Mouse (Mus musculus): Measurements from ENCODE around the gene Gm15155. TPM values are rescaled to one million over a fixed set of nuclear protein-coding genes. Genes with fewer than 3 reads are reported as not detected.
"Not testable (repeated sequence)": the region's sequence is repeated elsewhere in the genome, so short reads cannot be mapped to it uniquely, and the experiment has no call there.

Gm15155 gene
- polyA plus RNA-seq (2015; fragmentation: Nextera tagmentation; extraction: Ambion mirVana), result not detected in 2 replicates

DNA sequence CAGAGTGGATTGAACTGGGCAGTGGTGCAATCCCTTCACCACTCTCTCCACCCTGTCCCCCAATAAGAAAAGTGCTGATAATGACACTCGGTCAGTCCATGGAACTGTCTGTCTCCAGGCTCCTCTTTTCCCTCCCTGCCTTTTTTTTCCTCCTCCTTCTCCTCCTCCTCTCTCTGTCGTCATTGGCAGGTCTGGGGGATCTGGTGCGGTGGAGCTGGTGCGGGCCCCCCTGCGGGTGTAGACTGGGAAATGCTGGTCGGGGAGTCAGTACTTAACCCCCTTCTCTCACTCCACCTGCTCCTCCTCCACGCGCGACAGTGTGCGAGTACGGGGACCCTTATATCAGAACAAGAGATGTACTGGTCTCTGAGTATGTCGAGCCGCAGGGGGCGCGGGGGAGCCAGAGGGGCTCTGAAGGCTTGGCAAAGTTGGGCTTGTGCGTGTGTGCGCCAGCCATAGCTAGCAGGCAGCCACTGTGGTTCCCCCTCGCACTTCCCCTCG is at the start of gene Gm15155:
TSS of gene Gm15155 (plus strand) at position 401 of the 501 bp plus-strand sequence.
- no peak for DNase-seq (ENCODE audit: low spot score)

DNA sequence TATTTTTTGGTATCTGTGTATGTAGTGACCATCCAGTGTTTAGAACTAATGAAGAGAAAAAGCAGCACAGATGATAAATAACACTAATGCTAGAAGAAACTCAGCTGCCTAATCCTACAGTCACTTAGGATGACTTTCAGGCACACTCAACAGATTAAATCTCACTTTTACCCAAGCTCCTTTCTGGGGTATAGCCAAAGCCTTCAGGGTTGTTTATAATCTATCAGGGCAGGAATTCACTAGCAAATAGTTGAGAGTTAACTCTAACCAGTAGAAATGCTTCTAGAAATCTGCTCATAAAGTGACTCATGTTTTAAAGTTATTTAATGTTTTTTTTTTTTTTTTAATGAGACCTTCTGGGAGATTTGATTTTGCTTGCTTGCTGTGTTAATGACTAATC is 44.8 kb upstream of the Gm15155 start:
- DNase-seq (ENCODE audit: low spot score), result no peak

- DNase-seq (ENCODE audit: low spot score), result no peak
Observed at GRCm38 (mm10) chrX:155584586-155584985, 40.0 kb upstream of the Gm15155 start.

GRCm38 (mm10) chrX:155591490-155591889 is 33.1 kb upstream of the Gm15155 start:
- DNase-seq (ENCODE audit: low spot score), result no peak

DNA sequence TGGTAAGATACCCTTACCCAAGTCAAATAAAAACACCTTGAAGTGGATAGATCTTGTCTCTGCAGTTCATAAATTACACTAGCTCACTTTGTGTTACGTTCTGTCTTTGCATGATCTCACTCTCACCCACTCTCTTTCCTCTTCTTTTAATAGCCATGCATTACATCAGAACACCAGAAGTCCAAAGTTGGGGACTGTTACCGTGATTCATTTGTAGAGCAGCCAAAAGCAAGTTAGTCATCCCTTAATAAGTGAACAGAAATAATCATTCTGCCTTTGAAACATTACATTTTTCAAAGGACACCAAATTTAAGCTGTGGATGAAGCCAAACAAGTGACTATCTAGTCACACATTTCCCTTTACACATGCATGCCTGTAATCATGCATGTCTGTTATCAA is 32.1 kb upstream of the Gm15155 start:
- no peak for DNase-seq (ENCODE audit: low spot score)

GRCm38 (mm10) chrX:155594685-155595084 is 29.9 kb upstream of the Gm15155 start:
- DNase-seq (ENCODE audit: low spot score), result no peak

DNA sequence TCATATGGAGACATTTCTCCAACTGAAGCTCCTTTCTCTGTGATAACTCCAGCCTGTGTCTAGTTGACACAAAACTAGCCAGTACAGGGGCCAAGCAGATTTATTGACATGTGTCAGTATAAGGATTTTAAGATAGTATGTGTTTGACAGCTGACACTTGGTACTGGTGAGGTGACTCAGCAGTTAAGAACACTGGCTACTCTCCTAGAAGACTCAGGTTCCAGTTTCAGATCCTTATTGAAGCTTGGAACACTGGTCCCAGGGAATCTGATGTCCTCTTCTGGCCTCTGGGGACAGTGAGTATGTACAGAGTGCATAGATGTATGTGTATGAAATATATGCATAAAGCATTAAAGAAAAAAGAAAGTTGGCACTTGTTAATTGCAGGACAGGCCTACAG is 28.2 kb upstream of the Gm15155 start:
- DNase-seq (ENCODE audit: low spot score), result no peak

DNA sequence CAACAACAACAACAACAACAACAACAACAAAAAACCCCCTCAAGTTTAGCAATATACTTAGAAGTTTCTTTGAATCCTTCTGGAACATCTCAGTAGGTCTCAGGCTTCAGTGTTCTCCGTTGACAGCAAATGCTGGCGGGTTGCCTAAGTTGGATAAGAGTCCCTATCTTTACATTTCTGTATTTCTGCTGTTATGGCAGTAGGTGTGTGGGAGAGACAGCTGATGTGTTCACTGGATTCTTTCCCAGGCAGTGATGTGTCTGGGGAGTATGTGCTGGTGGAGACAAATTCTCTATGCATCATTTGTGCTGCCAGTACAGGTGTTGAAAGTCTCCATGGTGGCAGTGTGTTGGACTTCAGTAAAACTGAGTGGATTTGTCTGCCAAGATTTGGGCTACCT is 23.3 kb upstream of the Gm15155 start:
- DNase-seq (ENCODE audit: low spot score), result no peak

- no peak for DNase-seq (ENCODE audit: low spot score)
Observed at GRCm38 (mm10) chrX:155622527-155622926, 2.0 kb upstream of the Gm15155 start.

DNA sequence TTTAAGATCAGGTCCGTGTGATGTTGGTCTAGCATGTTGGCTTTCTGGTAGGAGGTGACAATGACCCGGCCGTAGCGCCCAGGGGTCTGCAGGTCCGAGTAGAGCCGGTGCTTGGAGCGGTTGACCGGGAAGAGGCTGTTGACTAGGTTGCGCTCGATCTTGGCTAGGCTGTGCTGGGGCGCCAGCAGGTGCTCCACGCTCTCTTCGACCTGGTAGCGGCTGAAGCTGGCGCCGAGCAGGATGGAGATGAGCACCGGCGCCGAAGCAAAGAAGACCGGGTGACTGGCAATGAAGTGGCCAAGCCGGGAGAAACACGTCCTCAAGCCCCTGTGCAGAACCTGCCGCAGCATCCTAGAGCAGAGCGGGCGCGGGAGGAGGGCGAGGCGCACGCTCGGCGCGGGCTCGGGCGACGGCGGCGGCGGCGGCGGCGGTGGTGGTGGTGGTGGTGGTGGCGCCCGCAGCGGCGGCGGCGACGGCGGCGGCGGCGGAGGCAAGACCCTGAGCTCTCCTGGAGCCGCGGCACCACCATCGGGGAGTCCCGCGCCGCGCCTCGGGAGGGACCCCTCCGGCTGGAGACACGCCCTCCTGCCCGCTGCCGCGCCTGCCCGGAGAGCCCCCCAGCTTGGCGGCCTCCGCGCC is 1.5 kb upstream of the Gm15155 start:
- DNase-seq (ENCODE audit: low spot score), result no peak

DNA sequence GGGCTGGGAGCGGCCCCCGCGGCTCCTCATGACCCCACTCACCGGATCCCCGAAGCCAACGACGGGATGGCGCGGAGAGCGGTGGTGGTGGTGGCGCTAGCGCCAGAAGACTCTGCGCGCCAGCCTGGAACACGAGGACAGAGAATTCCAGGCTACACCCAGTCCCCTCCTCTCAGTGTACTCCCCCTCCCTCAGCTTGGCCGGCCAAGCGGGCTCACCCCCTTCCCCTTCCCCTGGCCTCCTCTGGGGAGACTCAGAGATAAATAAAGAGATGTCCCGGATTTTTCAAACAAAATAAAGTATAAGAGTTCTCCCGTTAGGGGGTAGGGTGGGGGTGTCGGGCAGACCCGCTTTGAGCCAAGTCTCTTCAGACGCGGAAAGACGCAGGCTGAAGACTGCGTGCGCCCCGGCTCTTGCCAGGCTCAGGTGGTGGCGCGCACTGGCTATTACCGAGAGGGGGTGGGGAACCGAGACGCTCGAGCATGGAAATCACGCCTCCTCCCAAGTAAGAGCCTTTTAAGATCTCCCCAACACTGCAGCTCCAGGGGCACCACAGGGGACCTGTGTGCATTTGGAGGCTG is 750 bp upstream of the Gm15155 start, which contains the start of gene Ptchd1:
TSS of gene Ptchd1 (minus strand) at position 114 of the 581 bp plus-strand sequence.
- DNase-seq (ENCODE audit: low spot score), result no peak

DNA sequence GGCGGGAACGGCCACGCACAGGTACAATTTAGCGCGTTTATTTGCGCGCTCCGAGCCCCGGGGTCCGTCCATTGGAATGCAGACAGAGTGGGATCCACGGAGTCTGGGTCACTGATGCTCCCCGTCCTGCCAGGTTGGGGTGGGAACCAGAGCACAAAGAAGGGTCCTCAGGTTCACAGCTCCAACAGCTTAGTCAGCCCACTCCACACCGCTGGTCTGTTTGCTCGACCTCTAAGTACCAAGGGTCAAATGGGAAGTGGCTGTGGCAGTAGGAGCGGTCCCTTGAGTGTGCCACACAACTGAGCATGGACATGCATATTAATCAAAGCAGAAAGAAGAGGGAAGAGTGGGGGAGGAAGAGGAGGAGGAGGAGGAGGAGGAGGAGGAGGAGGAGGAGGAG is 354 bp downstream of the Gm15155 start:
- DNase-seq (ENCODE audit: low spot score), result no peak

- DNase-seq (ENCODE audit: low spot score), result no peak
Observed at GRCm38 (mm10) chrX:155625671-155626196, 1.2 kb downstream of the Gm15155 start.

- no peak for DNase-seq (ENCODE audit: low spot score)
Observed at GRCm38 (mm10) chrX:155643975-155644374, 19.4 kb downstream of the Gm15155 start.

GRCm38 (mm10) chrX:155645975-155646374 is 21.4 kb downstream of the Gm15155 start:
- no peak for DNase-seq (ENCODE audit: low spot score)

- DNase-seq (ENCODE audit: low spot score), result no peak
Observed at GRCm38 (mm10) chrX:155657971-155658370, 33.4 kb downstream of the Gm15155 start.

GRCm38 (mm10) chrX:155690440-155690839 is 65.9 kb downstream of the Gm15155 start:
- DNase-seq (ENCODE audit: low spot score), result not testable (repeated sequence)

DNA sequence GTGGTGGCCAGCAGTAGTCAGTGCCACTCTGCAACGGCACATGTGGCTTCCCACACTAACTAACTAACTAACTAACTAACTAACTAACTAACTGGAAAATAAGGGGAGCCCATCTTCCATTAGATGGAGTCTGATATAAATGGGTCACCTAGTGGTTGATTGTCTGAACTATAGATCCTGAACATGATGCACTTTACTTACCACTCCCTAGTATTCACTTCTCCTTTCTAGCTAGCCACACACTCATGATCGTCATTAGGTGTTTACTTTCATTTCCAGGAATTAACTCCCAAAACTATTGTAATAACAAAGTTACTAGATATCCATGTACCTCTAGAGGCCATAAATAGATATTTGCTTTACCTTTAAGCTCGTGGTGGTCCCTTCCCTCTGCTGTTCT is 99.6 kb downstream of the Gm15155 start:
- no peak for DNase-seq (ENCODE audit: low spot score)

DNA sequence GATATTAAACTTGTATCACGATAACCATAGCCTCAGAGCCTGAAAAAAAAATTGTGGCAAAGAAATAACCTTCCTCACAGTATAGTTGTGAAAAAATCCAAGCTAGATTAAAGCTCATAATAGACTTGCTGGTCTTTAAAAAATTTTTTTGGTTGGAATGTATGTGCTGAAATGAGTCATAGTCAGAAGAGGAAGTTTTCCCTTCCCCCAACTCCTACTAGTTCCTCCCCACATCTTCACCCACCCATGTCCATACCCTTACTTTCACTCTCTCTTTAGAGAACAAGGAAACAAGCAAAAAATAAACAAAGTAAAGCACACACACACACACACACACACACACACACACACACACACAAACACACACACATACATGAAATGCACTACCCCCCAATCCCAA is 103.8 kb downstream of the Gm15155 start:
- DNase-seq (ENCODE audit: low spot score), result no peak

DNA sequence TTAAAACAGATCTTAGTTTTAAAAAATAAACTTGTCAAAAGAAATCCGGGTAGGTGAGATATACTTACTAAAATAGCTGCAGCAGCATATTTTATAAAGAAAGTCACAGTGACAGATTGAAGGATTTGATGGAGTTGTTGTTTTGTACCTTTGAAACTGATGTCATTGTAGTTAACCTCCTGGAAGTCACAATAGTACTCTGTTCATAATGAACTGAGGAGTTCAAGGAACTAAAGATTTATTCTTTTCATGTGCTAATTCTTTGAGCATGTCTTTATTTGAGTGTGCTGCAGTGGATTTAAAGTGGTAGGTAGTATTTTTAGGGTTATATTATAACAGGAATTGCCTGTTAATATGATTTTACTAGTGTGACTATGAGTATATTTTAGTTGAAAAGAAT is 263.6 kb downstream of the Gm15155 start:
- no peak for DNase-seq (ENCODE audit: low spot score)

DNA sequence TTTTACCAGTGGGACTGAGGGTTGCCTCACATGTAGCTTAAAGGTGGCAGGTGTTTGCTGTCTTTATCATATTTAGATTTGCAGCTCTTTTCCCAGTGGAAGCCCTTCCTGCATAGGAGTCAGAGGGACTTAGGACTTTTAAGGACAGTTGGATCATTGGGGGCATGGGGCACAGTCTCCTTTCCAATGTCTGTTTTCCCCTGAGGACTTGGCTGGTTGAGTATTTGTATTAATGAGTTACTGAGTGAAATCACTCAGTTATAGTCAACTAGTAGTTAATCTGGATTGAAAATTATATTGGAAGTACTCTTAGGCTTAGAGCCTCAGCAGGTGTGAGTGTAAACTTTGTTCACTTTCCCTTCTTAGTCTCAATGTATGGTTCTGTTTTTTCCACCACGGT is 275.5 kb downstream of the Gm15155 start:
- DNase-seq (ENCODE audit: low spot score), result no peak

DNA sequence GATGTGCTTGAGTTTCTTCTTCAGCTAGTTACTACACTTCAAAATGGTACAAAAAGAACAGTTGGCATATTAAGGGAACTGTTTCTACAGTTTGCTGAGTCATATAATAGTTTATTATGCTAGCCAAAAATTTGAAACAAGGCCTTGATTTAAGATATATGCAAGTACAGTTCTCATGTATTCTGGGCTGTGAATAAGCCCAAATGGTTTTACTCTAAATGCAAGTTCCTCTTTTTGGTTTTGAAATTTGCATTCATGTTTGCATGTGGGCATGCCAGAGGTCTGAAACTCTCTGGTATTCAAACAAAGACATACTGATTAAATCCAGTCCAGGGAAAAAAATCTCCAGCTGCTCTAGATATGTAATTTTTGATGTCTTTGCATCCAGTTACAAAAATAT is 277.2 kb downstream of the Gm15155 start:
- DNase-seq (ENCODE audit: low spot score), result no peak

- no peak for DNase-seq (ENCODE audit: low spot score)
Observed at GRCm38 (mm10) chrX:155903108-155903507, 278.6 kb downstream of the Gm15155 start.

All from thymus, postnatal 0 days (tissue).